Mouse (Mus musculus) heart, embryonic 15.5 days (tissue): ENCODE measurements at regions not wholly inside any gene's neighbourhood (a gene's known extent, or its start where the extent isn't known, plus 50 kb on each side); places are given as distances from the start of the nearest gene placed in this dataset.
A peak's percentile ranks its signal among the peaks of the same experiment; 100 is the strongest.

Experiments used
- ATAC-seq: fragments of 200-750 bp; cut with Nextera tagmentation; replicated peaks from 2 replicates; pipeline ENCODE4 v1.8.0; 2017; ENCODE audit warnings: low read depth, moderate TSS enrichment; ENCODE audit not compliant: insufficient number of reproducible peaks, insufficient read depth, low FRiP score
- H3K27ac ChIP-seq: fragments of 300-500 bp; sonication (generic); 2 replicates; pipeline ENCODE4 v1.5.1; 2015; ENCODE audit warnings: mild to moderate bottlenecking, inconsistent platforms
- H3K27me3 ChIP-seq: fragments of 300-500 bp; sonication (generic); 2 replicates; pipeline ENCODE4 v1.6.1; 2015; ENCODE audit warnings: inconsistent platforms
- H3K36me3 ChIP-seq: fragments of 300-500 bp; sonication (generic); 2 replicates; pipeline ENCODE4 v1.6.1; 2015; ENCODE audit warnings: mild to moderate bottlenecking, inconsistent platforms
- H3K4me1 ChIP-seq: fragments of 300-500 bp; sonication (generic); replicated peaks from 2 replicates; pipeline ENCODE4 v1.6.1; 2015; ENCODE audit warnings: inconsistent platforms
- H3K4me2 ChIP-seq: fragments of 300-500 bp; sonication (generic); 2 replicates; pipeline ENCODE4 v1.6.1; 2015; ENCODE audit warnings: inconsistent platforms, mild to moderate bottlenecking, moderate library complexity
- H3K4me3 ChIP-seq: fragments of 300-500 bp; sonication (generic); 2 replicates; pipeline ENCODE4 v1.5.1; 2015; ENCODE audit warnings: mild to moderate bottlenecking, inconsistent platforms
- H3K9ac ChIP-seq: fragments of 300-500 bp; sonication (generic); 2 replicates; pipeline ENCODE4 v1.6.1; 2015; ENCODE audit warnings: mild to moderate bottlenecking, inconsistent platforms
- H3K9me3 ChIP-seq: fragments of 300-500 bp; sonication (generic); replicated peaks from 2 replicates; pipeline ENCODE4 v1.6.1; 2016; ENCODE audit warnings: inconsistent platforms
- WGBS: fragments of 180-500 bp; shearing (Covaris S2); methylation state at CpG from one replicate; pipeline ENCODE4 v1.1.7; 2015; ENCODE audit warnings: mixed read lengths; 5-methylcytosine and 5-hydroxymethylcytosine counted together

GRCm38 (mm10) chr8:127709439-127709838 is 645.7 kb downstream of the Pard3 start:
- H3K27ac ChIP-seq: no peak overlapping the region
- no peaks in the 10 kb centered on the region for H3K9me3 ChIP-seq
- no peak overlapping the region for H3K4me2 ChIP-seq
- WGBS: 82% methylated on average over 5 of the region's 5 CpGs
- no peak overlapping the region for H3K9ac ChIP-seq
- H3K27me3 ChIP-seq: no peaks in the 10 kb centered on the region
- no peaks in the 10 kb centered on the region for H3K36me3 ChIP-seq
- no peak overlapping the region for H3K4me3 ChIP-seq
- no peak for ATAC-seq
- no peaks in the 10 kb centered on the region for H3K4me1 ChIP-seq

- Histone ChIP-seq H3K27ac (no peak overlapping the region), H3K4me3 (no peak overlapping the region), H3K27me3 (no peaks in the 10 kb centered on the region), H3K4me2 (no peak overlapping the region), H3K9ac (no peak overlapping the region), H3K9me3 (no peaks in the 10 kb centered on the region), H3K4me1 (peaks cover 6% of the 10 kb centered on the region), H3K36me3 (no peaks in the 10 kb centered on the region)
- no peak for ATAC-seq
- 97% methylated on average over 1 of the region's 1 CpGs for WGBS
Observed at GRCm38 (mm10) chr8:127715097-127715496, 643.3 kb upstream of the Nrp1 start.

DNA sequence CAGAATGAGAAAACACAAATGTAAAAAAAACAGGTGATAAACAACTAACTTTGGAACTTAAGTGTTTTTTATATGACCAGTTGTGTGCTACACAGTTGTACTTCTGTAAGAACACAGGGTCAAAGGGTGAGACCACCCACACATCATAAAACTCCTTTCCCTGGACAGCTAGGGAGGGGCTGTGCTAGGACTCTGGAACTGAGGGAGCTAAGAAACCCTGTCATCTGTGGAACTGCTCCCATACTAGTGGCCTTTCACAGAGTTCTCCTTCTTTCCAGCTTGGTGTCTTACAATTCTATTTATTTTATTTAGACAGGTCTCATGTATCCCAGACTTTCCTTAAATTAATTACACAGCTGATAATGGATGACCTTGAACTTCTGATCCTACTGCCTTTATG is 640.4 kb upstream of the Nrp1 start:
- no peak for ATAC-seq
- H3K27ac ChIP-seq: no peak overlapping the region
- H3K4me2 ChIP-seq: no peak overlapping the region
- H3K4me3 ChIP-seq: no peak overlapping the region
- H3K4me1 ChIP-seq: peaks cover 26% of the 10 kb centered on the region
- H3K9ac ChIP-seq: no peak overlapping the region
- H3K36me3 ChIP-seq: no peaks in the 10 kb centered on the region
- no peaks in the 10 kb centered on the region for H3K27me3 ChIP-seq
- no peaks in the 10 kb centered on the region for H3K9me3 ChIP-seq

DNA sequence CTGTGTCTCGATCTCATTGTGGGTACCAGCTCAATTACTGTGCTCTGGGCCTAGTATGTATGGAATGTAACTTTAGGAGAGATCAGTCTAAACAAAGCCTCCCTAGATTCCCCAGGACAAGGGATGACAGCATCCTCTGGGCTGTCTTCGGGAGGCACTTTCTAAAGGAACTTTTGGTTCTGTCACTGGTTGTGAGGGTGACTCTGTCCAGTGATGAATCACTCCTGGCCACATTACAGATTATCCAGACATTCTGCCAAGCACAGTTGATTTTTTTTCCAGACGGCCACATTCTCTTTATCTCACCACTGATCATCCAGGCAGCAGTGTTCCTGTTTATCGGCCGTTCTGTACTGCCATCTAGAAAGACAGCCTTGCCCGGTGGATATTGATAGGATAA is 638.5 kb upstream of the Nrp1 start:
- no peaks in the 10 kb centered on the region for H3K27me3 ChIP-seq
- peaks cover 26% of the 10 kb centered on the region for H3K4me1 ChIP-seq
- no peaks in the 10 kb centered on the region for H3K9me3 ChIP-seq
- no peak overlapping the region for H3K4me3 ChIP-seq
- no peaks in the 10 kb centered on the region for H3K36me3 ChIP-seq
- H3K27ac ChIP-seq: peak overlapping the region; percentile 76; the same call in 1 of the 2 replicates
- no peak overlapping the region for H3K9ac ChIP-seq
- peak overlapping the region; percentile 57 for H3K4me2 ChIP-seq
- WGBS: 11% methylated on average over 6 of the region's 6 CpGs
- ATAC-seq: no peak

- WGBS: 4% methylated on average over 6 of the region's 6 CpGs
- H3K4me2 ChIP-seq: peak overlapping the region; percentile 57
- H3K9ac ChIP-seq: peak overlapping the region; percentile 3; the same call in 1 of the 2 replicates
- H3K9me3 ChIP-seq: no peaks in the 10 kb centered on the region
- H3K27me3 ChIP-seq: no peaks in the 10 kb centered on the region
- H3K4me1 ChIP-seq: peaks cover 26% of the 10 kb centered on the region
- H3K4me3 ChIP-seq: peak overlapping the region; percentile 26
- H3K36me3 ChIP-seq: no peaks in the 10 kb centered on the region
- peak; percentile 67; the same call in 1 of the 2 replicates for ATAC-seq
- H3K27ac ChIP-seq: peak overlapping the region; percentile 76
Observed at GRCm38 (mm10) chr8:127720593-127721290, 637.7 kb upstream of the Nrp1 start.

DNA sequence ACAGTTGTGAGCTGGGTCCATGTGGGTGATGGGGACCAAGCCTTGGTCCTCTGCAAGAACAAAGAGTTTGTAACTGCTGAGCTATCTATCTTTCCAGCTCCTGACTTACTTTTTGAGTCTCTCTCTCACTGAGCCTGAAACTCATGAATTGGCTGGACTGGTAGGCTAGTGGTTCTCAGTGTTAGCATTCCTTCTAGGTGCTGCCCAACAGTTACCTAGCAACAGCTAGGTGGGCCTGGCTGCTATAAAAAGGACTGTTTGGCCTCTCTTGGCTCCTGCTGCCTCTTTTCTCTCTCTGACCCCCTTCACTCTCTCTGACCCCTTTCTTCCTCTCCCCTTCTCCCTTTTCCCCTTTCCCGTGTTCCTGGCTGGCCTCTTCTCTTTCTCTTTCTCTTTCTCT is 636.8 kb upstream of the Nrp1 start:
- Histone ChIP-seq H3K27me3 (no peaks in the 10 kb centered on the region), H3K4me3 (no peak overlapping the region), H3K4me2 (0 out of 2 replicates have a peak overlapping the region, but pooled peaks have one; percentile 0), H3K4me1 (peaks cover 26% of the 10 kb centered on the region), H3K9ac (no peak overlapping the region), H3K36me3 (no peaks in the 10 kb centered on the region), H3K27ac (peak overlapping the region; percentile 76), H3K9me3 (no peaks in the 10 kb centered on the region)
- no peak for ATAC-seq
- WGBS: 43% methylated on average over 1 of the region's 1 CpGs

DNA sequence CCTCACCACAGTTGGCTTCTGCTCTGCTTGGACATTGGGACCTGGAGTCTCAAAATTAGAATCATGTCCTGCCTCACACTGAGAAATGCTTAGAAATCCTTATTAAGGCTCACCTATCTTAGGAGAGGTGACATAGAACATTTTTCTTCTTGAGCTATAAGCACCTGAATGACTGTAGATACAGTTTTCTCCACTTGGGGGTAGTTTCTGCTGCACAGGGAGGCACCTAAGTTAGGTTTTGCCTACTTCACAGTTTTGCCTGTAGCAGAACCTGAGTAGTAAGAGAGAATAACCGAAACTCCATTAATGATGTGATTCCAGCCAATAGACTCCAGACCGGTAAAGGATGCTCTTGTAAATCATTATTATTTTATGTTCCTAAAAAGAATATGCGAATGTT is 624.3 kb upstream of the Nrp1 start:
- Histone ChIP-seq H3K36me3 (no peaks in the 10 kb centered on the region), H3K27ac (no peak overlapping the region), H3K4me3 (no peak overlapping the region), H3K9me3 (no peaks in the 10 kb centered on the region), H3K4me1 (peaks cover 6% of the 10 kb centered on the region; the same call in 1 of the 2 replicates), H3K9ac (no peak overlapping the region), H3K27me3 (no peaks in the 10 kb centered on the region), H3K4me2 (no peak overlapping the region)
- no peak for ATAC-seq
- 92% methylated on average over 3 of the region's 3 CpGs for WGBS

DNA sequence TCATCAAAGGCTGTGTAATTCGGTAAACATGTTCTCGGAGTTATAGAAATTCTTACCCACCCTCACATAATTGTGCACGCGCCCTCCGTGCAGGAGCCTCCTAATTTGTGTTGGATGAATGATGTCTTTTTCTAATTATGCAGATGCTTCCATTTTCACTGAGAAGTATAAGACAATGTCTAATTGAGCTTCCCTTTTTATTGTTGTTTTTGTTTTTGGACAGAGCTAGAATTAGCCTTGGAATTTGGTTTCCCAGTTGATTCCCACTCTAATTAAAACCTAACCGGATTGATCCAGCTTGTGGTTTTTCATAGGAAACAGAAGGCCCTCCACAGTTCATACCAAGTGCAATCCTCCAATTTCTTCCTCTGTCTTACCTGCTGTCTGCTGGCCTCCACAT is 616.2 kb upstream of the Nrp1 start:
- Histone ChIP-seq H3K4me3 (no peak overlapping the region), H3K27me3 (no peaks in the 10 kb centered on the region), H3K36me3 (no peaks in the 10 kb centered on the region), H3K4me2 (no peak overlapping the region), H3K9ac (no peak overlapping the region), H3K27ac (no peak overlapping the region), H3K9me3 (no peaks in the 10 kb centered on the region), H3K4me1 (no peaks in the 10 kb centered on the region)
- WGBS: 69% methylated on average over 6 of the region's 6 CpGs
- ATAC-seq: no peak

DNA sequence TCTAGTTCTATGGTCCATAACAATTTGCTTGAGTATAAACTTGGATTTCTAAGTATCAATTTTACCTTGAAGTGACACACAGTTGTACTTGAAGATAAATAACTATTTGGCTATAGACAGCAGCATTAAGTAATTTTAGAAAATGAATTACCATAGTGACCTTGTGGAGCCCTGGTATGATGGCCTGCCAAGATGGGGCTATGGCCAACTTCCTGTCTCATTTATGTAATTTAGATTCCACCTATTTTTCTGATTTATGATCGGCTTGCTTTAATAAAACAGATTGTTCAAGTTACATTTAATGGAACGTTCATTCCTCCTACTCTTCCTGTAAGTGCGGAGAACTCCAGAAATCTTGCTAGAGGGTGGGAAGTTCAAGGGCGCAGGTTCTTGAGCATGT is 613.2 kb upstream of the Nrp1 start:
- no peak for ATAC-seq
- 87% methylated on average over 4 of the region's 4 CpGs for WGBS

DNA sequence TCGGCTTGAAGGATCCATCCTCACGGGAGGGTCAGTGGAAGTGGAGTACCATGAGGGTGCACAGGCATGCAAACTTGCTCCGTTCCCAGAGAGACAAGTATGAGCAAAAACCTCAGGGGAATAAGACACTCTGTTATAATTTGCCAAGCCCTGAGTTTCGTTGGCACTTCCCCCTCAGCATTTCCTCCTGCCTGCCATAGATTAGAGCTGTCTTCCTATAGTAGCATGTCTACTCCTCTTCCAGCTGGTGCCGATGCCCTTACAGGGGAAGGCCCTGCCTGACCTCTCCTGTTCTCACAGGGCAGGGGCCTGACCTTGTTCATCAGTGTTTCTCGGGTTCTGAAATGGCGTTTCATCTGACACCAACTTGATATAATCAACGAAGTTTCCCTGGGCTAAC is 611.9 kb upstream of the Nrp1 start:
- H3K9ac ChIP-seq: no peak overlapping the region
- no peaks in the 10 kb centered on the region for H3K9me3 ChIP-seq
- 64% methylated on average over 8 of the region's 8 CpGs for WGBS
- H3K27me3 ChIP-seq: no peaks in the 10 kb centered on the region
- no peaks in the 10 kb centered on the region for H3K4me1 ChIP-seq
- no peak overlapping the region for H3K27ac ChIP-seq
- H3K36me3 ChIP-seq: no peaks in the 10 kb centered on the region
- no peak overlapping the region for H3K4me2 ChIP-seq
- no peak for ATAC-seq
- H3K4me3 ChIP-seq: no peak overlapping the region

More for the DNA sequence above, 613.2 kb upstream of the Nrp1 start:
- no peak overlapping the region for H3K27ac ChIP-seq
- no peak overlapping the region for H3K4me2 ChIP-seq
- no peaks in the 10 kb centered on the region for H3K36me3 ChIP-seq
- no peak overlapping the region for H3K9ac ChIP-seq
- H3K4me1 ChIP-seq: no peaks in the 10 kb centered on the region
- H3K4me3 ChIP-seq: no peak overlapping the region
- H3K27me3 ChIP-seq: no peaks in the 10 kb centered on the region
- no peaks in the 10 kb centered on the region for H3K9me3 ChIP-seq

DNA sequence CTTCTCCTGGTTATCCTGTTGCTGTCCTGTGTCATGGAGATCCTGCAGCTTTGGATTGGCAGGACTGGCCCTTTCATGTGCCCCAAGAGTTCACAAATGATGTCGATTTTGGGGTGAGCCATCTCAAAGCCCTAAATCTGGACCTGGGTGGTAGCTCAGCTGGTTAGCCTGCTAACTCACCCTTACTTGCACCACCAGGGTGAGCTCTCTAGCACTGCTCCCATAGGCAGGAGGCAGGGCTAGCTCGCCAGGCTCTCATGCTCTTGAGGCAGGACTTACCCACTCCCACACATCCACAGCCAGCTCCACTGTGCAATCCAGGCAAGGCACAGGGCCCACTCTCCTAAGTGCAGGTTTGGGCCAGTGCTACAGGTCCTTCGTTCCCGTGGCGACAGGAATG is 605.5 kb upstream of the Nrp1 start:
- Histone ChIP-seq H3K4me3 (no peak overlapping the region), H3K27me3 (no peaks in the 10 kb centered on the region), H3K9ac (no peak overlapping the region), H3K36me3 (no peaks in the 10 kb centered on the region), H3K4me1 (peaks cover 3% of the 10 kb centered on the region), H3K27ac (no peak overlapping the region), H3K4me2 (no peak overlapping the region), H3K9me3 (no peaks in the 10 kb centered on the region)
- no peak for ATAC-seq
- 83% methylated on average over 5 of the region's 5 CpGs for WGBS
